Mouse (Mus musculus) left cerebral cortex, adult 8-10 months (tissue): ENCODE data around the gene Il25. TPM values are rescaled to one million over a fixed set of nuclear protein-coding genes. Genes with fewer than 3 reads are reported as not detected.
"Not testable (repeated sequence)": the region's sequence is repeated elsewhere in the genome, so short reads cannot be mapped to it uniquely, and the experiment has no call there.

Source experiments
- DNase-seq, 2 experiments: peaks; one replicate each; pipeline ENCODE4 v3.0.0; 2022; ENCODE audit warnings: low spot score in 2 of 2
- total RNA-seq, 4 experiments: library from RNA; stranded (reverse); gene quantifications; 2 replicates each; pipeline ENCODE4 v1.2.4; 2022

Il25 gene
- total RNA-seq, 4 experiments from 2014 or later: 0.53 TPM; not detected in 3

DNA sequence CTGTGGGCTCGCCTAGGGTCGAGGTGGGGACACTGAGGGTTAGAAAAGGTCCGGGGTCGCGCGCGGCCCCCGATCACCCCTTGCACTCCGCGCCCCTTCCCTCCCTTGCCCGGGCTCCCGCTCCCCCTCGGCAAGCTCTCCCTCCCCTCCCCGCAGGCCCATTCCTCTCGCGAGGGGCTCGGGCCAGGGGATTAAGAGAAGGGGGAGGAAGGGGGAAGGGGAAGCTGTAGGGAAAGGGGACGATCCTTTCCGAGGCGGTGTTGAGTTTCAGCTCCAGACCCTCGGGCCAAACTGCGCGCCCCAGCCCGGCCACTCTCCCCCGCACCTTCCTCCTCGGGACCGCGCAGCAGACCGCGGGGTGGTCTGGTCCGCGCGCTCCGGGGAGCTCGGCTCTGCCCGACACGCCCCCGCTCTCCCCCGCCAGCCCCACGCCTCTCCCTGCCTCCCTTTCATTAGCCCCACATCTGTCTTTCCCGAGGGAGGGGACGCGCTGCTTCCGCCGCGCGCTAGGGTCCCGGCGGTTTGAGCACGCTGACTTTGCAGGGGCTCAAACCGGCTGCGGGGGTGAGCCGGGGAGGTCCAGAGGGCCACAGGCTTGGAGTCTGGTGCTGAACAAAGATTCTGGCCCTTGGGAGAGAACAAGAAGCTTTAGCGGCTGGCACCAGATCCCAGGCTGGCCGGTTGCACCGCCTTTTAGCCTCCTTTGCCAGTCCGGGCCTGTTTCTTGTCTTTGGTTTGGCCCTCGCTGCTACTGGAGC lies 5.9 kb upstream of the Il25 start:
- DNase-seq: no peak

DNA sequence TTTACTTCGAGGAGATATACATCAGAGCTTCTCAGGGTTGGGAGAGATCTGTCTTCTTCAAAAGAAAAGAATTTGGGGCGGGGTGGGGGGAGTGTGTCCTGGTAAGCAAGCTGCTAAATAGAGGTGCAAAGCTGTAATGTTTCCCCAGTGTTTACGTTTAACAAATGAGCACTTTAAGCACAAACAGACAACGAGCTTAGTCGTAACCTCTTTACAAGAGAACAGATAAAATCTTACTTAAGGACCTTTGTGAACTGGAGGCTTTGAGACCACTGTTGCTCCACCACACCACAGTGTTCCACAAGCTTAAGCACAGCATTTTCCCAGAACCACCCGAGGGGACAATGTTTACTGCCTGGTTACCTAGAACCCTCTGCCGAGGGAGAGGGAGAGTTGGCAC lies 5.2 kb upstream of the Il25 start:
- DNase-seq: no peak

DNA sequence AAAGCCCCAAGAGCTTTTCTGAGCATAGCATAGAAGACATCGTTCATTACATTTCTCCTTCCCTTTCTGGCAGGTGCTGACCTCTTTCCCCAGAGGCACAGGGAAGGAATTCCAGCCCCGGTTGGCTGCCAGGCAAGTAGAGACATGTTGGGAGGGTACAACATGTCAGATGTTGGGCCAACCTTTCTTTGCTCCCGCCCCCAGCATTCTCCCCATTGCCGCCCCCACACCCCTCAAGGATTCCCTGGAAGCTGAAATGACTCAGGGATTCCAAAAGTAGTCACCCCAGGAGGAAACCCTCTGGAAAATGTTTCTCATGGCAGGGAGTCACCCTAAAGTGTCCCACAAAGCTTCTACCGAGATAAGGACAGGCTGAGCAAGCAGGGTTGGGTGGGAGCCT lies 2.7 kb upstream of the Il25 start:
- no peak for DNase-seq

DNA sequence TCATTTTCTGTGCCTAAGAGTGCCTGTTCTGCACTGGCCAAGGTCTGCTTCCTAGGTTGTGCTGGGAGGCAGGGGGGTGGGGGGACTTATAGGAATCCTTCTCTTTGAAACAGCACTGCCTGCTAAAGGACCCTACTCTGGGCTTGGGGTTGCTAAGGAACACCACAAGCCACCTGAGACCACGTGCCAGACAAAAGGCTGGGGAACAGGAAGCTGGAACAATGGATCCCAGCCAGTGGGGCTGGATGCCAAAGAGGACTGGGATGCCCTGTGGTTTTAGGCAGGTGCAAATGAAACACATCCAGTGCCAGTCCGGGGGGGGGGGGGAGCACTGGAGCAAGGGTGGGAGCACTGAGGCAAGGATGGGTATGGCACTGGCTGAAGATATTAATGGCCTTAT lies 2.1 kb upstream of the Il25 start:
- DNase-seq: no peak

DNA sequence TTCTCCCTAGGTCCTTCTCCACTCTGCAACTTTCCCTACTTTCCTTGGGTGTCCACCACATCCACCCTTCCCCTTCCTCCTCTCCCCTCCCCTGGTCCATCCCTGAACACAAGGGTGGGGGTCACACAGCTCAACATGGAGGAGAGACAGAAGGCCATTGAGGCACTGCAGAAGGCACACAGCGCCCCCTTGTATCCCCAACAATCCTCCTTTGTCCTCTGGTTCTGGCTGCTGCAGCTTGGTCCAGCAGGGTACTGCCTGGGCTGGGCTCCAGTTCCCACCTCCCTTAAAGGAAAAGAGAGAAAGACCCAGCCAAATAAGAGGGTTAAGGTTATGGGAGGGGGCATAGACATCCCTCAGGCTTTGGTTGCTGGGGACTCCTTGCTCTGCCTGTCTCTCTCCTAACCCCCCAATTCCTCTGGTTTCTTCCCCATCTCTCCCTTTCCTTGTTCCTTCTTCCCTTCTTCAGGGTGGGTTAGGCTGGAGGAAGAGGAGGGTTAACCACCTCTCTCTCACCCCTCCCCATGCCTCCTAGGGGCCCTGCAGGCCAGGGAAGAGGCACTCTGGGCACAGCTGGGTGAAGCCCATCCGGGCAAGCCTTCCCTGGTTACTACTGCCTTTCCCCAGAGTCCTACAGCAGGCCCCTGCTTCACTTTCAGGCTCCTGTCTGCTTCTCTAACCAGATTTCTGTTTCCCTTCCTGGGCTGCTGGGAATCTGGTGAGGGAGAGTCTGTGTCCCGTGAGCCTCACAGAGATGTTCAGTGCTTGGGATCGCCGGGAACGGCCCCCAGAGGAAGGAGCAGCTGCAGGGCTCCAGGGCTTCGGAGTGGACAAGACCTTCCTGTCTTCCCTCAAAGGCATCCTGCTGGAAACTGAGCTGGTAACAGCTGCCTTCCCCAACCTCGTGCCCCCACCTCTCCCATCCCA lies 3.7 kb downstream of the Il25 start, which contains the start of gene Cmtm5:
Cmtm5 (plus strand) TSS at position 358 of the 927 bp plus-strand sequence.
- DNase-seq: peak in 1 of 2 experiments; percentile 86

DNA sequence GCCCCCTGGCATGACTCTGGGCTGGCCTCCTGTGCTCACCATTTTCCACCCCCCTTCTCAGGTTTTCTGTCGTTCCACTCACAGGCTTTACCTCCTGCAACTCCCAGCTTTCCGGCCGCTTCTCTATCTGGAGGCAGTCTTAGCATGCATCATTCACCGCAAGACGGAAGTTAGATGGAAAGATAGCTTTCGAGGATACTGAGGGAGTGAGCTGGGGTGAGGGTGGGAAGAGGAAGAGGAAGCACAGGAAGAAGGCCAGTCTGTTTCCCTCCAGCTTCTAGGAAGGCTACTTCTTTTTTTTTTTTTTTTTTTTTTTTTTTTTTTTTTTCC lies 4.3 kb downstream of the Il25 start:
- DNase-seq: no peak

DNA sequence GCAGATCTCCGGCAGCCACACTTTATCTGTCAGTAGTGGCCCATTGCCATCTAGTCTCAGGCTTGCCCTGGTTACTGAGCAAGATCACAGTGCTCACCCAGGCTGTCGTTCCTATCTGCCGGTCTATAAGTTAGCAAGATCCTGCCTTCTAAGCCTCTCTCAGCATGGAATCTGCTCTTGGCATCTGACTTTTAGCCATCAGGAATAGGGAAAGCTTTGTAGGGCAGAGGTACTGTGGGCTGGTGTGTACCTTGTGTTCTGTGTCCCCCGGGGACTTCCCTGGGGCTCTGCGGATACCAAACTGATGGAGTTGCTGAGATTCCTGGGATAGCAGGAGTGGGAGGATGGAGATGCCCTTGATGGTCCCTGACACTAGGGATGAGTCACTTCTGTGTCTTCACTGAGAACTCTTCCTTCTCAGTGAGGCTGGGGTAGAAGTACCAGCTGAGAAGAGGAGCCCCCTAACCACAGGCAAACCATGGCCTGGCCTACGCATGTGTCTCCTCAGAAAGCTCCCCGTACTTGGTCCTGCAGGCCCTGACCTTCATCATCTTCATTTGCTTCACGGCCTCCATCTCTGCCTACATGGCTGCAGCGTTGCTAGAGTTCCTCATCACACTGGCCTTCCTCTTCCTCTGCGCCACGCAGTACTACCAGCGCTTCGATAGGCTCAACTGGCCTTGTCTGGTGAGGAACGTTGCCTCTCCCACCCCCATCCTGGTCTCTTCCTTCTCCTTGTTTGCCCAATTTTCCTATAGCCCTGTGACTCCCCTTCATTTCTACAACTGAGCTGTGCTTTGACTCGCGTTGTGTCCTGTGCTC lies 5.1 kb downstream of the Il25 start:
- DNase-seq: no peak

DNA sequence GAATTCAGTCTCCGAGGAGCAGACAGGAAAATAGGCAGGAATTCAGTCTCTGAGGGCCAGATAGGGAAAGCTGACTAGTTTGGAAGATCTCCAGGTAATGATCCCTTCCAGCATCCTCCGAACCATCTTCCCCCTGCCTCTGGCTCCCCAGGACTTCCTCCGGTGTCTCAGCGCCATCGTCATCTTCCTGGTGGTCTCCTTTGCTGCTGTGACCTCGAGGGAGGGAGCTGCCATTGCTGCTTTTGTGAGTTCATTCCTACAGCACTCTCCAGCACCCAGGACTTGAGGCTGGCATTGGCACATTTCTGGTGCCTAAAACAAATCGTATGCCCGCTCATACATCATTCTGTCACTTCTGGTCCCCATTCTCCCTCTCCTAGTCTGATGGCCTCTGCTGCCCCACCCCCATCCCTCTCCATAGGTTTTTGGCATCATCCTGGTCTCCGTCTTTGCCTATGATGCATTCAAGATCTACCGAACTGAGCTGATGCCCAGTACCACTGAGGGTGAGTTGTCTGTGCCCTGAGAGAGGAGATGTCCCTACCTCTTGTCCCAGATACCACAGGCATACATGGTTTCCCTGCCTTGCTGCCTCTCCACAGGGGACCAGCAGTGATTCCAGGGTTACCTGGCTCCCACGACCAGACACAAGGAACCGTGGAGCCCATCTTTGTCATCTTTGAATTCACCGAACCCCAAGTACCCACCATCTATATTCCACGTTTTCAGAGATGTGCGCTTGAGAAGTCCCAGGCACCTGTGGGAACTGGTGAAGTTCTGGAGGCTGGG lies 6.1 kb downstream of the Il25 start:
- no peak for DNase-seq

DNA sequence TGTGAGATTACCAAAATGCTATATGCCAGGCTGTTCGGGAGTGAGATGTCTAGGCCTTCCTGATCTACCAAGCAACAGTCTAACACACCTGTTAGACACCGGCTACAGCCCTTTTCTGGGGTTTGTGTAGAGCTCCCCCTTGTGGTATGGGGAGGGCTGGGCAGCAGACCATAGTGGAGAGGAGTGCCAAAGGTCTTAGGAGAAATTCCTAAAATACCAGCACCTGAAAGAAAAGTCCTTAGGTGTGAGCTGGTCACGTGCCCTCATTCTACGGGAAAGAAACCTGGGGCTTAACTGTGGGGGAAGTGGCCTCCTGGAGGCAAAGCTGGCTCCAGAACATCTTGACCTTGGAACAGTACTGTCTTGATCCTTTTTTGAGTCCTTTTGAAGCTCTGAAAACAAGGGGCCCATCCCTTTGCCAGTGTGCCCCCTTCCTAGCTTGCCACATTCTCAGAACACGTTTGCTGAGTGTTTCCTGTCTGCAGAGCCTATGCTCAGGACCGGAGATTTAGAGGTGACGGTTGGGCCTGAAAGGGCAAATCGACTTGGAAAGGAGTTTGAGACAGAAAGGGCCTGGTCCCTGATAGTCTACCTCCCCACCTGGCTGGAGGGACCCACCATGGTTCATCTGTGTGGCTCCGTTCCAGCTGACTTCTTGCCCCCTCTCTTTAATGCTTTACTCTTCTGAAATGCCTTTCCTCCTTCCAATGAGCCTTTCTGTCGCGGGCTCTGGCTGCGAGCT lies 7.1 kb downstream of the Il25 start:
- DNase-seq: peak in 1 of 2 experiments; percentile 36

DNA sequence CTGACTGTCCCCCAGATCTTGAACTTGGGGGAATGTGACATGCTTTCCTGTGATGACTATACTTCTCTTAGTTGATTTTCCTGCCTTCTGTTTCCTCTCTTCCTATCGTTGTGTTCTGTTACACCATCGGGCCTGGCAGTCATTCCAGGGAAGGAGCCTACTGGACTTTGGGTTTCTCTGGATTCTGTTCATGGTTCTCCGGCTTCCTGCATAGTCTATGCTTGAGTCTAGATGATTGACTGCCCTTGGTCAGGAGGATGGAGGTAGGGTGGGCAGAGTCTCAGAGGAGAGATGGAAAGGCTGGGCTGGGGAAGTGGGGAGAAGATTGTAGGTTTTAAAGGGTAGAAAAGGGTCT lies 7.7 kb downstream of the Il25 start:
- DNase-seq: no peak

DNA sequence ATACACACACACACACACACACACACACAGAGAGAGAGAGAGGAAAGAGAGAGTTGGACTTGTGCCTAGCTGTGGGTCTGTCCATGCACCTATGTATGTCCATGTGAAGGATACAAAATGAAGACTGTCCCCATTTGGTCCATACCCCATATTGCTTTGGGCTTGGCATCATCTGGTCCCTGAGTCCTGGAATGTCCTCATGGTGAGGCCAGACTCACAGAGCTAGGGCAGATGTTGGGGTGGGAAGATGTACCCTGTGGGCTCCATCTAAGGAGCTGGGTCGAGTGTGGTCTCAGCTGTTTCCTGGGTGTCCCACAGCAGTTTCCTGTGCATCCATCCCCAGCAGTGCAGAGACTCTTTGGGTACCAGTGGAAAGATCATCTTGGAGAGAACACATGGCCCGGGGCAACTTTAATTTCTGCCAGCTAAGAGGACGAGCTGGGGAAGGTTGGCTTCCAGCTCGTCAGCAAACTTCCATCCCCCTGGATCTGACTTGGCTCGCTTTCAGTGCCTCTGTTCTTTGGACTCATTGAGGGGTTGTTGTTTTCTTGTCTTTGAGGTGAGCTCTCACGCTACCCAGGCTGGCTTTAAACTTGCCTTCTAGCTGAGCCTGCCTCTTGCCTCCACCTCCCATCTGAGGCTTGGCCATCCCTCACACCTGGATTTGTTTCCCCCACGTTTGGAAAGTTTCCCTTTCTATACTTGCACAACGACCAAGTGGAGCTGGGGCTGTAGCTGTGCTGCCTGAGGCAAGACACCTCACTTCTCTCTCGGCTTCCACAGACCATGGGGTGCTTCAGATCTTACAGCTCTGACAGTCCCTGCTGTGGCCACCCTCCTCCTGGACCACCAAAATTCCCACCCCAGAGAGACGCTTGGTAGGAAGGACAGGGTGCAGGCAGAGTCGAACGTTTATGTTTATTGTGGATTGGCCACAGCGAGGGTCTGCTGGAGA lies 8.8 kb downstream of the Il25 start:
- no peak for DNase-seq

DNA sequence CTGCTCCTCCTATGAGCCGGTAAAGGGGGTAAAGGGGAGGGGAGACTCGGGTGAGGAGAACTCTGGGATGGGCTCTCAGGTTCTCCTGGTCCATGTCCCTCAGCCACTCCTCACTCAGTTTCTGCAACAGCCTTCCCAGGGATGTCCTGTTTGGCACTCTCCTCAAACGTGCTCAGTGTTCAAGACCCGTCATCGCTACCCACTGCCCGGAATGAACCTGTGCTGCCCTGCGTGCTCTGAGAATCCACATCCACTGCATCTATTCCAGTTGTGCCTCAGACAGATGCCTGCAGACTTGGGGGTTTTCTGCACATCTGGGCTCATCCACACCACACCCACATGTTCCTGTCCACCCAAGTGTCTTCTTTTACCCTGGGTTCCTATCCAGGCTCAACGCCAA lies 10.0 kb downstream of the Il25 start:
- DNase-seq: no peak

DNA sequence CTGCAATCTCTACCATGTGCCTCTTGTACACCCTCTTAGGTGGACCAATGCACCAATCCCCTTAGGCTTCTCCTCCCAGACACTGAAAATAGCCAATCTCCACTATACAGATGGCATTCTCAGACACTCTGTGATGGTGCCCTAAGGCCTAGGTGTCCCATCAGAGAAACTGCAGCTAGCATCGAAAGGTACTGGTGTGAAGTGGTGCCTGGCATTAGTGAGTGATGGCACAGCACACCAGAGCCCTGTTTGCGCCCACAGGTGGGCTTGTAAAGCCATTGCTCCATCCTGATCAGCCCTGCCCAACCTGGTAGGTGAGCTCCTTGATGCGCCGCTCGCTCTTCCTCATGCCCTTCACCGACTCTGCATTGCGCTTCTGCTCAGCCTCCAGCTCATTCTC lies 11.5 kb downstream of the Il25 start:
- no peak for DNase-seq

DNA sequence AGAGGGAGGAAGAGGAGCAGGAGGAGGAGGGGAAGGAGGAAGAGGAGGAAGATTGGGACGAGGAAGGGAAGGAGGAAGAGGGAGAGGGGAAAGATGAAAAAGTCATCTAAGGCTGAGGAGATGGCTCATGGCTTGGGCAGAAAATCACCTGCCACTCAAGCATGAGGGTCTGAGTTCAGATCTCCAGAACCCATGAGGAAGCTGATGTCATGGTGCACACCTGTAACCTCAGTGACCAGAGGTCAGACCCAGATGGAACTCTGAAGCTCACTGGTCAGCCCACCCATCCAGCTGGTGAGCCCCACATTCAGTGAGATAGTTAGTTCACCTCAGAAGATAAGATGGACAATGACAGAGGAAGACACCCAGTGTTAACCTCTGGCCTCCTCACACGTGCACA lies 12.4 kb downstream of the Il25 start:
- DNase-seq: no peak

DNA sequence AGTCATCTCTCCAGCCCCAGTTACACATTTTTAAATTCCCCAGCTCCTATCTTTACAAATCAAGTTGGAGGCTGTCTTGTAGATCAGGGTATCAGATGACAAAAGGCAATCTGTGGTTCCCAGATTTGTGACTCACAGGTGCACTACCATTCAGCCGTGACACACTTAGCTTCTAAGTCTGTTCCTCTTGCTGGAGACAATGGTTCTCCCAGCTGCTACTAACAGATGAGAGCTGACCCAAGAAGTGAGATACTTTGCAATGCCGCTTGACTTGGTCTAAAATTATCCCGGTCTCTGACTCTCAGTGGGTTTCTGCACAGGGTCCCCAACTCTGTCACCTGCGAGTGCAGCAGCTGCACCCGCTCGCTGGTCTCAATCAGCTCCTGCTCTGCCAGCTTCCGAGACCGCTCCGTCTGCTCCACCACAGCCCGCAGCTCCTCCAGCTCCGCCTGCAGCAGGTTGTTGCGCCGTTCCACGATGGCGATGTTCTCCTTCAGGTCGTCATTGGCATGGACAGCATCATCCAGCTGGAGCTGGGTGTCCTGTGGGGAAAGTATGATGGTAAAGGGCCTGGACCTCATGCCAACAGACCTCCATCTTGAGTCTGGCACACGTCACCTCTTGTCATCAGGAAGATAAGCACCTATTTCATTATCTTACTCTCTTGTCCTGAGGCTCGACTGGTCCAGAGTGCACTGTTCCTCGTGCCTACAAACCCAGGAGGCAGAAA lies 13.6 kb downstream of the Il25 start:
- DNase-seq: no peak

DNA sequence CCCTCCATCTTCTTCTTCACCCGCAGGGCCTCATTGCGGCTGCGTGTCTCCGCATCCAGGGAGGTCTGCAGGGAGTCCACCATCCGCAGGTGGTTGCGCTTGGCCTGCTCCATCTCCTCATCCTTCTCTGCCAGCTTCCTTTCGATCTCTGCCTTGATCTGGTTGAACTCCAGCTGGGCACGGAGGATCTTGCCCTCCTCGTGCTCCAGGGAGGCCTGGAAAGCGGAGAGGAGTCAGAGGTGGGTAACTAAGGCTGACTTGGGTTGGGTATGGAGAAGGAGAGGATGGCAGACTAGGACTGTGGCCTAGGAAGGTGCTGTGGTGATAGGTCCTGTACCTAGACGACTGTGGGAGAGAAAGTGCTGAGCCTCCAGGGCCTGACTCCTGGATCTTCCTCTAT lies 14.5 kb downstream of the Il25 start:
- not testable (repeated sequence) for DNase-seq

DNA sequence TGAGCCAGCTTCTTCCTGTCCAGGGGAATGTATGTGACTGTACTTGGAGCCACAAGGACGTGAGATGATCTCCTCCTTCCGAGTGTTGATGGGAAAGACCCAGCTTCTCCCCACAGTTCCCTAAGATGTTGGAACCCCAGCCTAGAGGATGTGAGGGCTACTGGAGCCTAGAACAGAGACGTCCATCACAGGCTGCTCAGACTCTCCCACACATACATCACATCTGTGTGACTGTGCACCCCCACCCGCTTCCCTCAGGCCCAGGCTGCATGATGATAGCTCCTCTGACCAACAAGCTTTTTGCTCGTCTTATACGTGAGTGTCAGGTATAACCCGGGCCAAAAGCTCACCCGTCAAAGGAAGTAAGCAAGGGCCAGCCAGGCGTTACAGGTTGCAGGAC lies 16.3 kb downstream of the Il25 start:
- DNase-seq: no peak

DNA sequence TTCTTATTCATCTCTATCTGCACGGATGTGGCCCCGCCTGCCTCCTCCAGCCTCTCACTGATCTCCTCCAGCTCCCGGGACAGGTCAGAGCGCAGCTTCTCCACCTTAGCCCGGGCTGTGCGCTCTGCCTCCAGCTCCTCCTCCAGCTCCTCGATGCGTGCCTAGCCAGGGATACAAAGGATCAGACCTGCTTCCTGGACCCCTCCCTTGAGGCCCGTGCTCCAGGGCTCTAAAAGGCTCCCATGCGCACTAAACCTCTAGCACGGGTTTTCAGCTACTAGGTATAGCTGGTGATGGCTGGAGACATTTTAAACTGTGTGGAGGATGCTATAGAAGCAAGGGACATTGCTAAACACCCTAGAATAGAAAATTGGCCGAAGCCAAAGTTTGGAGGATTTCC lies 18.0 kb downstream of the Il25 start:
- DNase-seq: no peak

DNA sequence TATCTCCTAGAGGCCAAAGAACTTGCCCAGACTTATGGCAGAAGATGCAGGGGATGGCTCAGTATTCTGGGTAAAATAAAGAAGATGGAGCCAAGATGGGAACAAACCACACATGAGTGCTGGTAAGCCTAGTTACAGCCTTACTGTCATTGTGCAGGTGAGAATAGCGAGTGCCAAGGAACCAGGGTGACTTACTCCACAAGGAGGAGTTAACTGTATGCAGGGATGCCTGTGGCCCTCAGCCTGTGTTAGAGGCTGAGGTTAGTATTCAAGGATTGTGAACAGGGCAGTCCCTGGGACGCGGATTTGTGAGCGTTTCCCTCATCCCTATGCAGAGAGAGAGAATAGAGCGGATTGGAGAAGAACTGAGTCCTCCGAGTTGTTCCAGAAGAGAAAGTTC lies 19.1 kb downstream of the Il25 start:
- no peak for DNase-seq
